Mouse (Mus musculus): Measurements from ENCODE around the gene Bhlha15. TPM values are rescaled to one million over a fixed set of nuclear protein-coding genes. Genes with fewer than 3 reads are reported as not detected.
A peak's percentile ranks its signal among the peaks of the same experiment; 100 is the strongest.

Gene Bhlha15
- polyA plus RNA-seq, 1 experiment from 2014 or later, result 0.79 TPM

- ATAC-seq (replicated peaks; ENCODE audit: insufficient number of reproducible peaks, low FRiP score, low TSS enrichment), result no peak
- Histone ChIP-seq H3K27ac (ENCODE audit: low read depth, low read length) (no peak overlapping the region), H3K9ac (ENCODE audit: low read depth, low read length) (no peak overlapping the region), H3K4me3 (ENCODE audit: low read depth, low read length) (no peak overlapping the region), H3K36me3 (ENCODE audit: control insufficient read depth, insufficient read depth, low read length) (peaks cover 5% of the 10 kb centered on the region), H3K4me2 (peak overlapping the region; percentile 41), H3K9me3 (replicated peaks; ENCODE audit: control insufficient read depth, low read length) (no peaks in the 10 kb centered on the region), H3K4me1 (ENCODE audit: control insufficient read depth, insufficient read depth, low read length) (peaks cover 12% of the 10 kb centered on the region), H3K27me3 (ENCODE audit: control insufficient read depth, insufficient read depth, low read length) (no peaks in the 10 kb centered on the region)
- WGBS (ENCODE audit: insufficient replicate concordance), result 24% methylated on average over 8 of the region's 8 CpGs
Observed at GRCm38 (mm10) chr5:144183248-144183559, 6.9 kb upstream of the Bhlha15 start.

DNA sequence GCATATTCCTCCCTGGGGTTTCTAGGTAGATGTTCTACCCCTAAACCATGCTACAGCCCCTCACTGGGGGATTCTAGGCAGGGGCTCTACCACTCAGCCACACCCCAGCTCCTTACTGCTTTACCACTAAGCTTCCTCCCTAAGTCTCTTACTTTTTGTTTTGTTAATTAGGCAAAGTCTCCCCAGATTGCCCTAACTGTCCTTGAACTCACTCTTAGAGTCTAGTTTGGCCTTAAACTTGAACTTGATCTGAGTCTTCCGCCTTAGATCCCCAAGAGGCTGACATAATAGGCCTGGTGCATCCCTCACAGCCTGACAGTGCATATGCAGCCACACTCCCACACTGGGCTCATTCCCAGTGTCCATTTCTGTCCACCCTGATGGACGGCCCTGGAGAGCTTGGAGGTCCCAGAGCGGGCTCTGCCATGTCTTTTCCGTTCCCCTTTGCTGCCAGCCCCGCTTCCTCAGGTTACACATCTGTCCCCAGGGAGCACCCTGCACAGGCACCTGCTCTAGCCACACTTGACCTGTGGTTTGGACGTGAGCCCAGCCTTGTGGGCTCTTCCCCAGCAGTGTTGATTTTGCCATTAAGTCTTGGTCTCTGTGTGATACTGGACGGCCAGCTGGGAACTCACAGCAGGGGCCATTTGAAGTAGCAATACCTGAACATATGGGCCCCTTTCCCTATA is 6.3 kb upstream of the Bhlha15 start:
- no peak overlapping the region for H3K4me2 ChIP-seq
- WGBS (ENCODE audit: insufficient replicate concordance), result 79% methylated on average over 7 of the region's 7 CpGs
- no peaks in the 10 kb centered on the region for H3K27me3 ChIP-seq (ENCODE audit: control insufficient read depth, insufficient read depth, low read length)
- H3K4me1 ChIP-seq (ENCODE audit: control insufficient read depth, insufficient read depth, low read length), result peaks cover 12% of the 10 kb centered on the region
- no peak overlapping the region for H3K4me3 ChIP-seq (ENCODE audit: low read depth, low read length)
- ATAC-seq (replicated peaks; ENCODE audit: insufficient number of reproducible peaks, low FRiP score, low TSS enrichment), result peak; percentile 16; the same call in 1 of the 2 replicates
- H3K36me3 ChIP-seq (ENCODE audit: control insufficient read depth, insufficient read depth, low read length), result peaks cover 5% of the 10 kb centered on the region
- H3K9ac ChIP-seq (ENCODE audit: low read depth, low read length), result no peak overlapping the region
- H3K27ac ChIP-seq (ENCODE audit: low read depth, low read length), result no peak overlapping the region
- no peaks in the 10 kb centered on the region for H3K9me3 ChIP-seq (replicated peaks; ENCODE audit: control insufficient read depth, low read length)

GRCm38 (mm10) chr5:144184350-144185045 is 5.6 kb upstream of the Bhlha15 start:
- Histone ChIP-seq H3K36me3 (ENCODE audit: control insufficient read depth, insufficient read depth, low read length) (peaks cover 5% of the 10 kb centered on the region), H3K9ac (ENCODE audit: low read depth, low read length) (0 out of 2 replicates have a peak overlapping the region, but pooled peaks have one; percentile 22), H3K27ac (ENCODE audit: low read depth, low read length) (no peak overlapping the region), H3K4me3 (ENCODE audit: low read depth, low read length) (no peak overlapping the region), H3K4me2 (no peak overlapping the region), H3K4me1 (ENCODE audit: control insufficient read depth, insufficient read depth, low read length) (peaks cover 17% of the 10 kb centered on the region), H3K9me3 (replicated peaks; ENCODE audit: control insufficient read depth, low read length) (no peaks in the 10 kb centered on the region), H3K27me3 (ENCODE audit: control insufficient read depth, insufficient read depth, low read length) (no peaks in the 10 kb centered on the region)
- WGBS (ENCODE audit: insufficient replicate concordance), result 89% methylated on average over 21 of the region's 21 CpGs
- no peak for ATAC-seq (replicated peaks; ENCODE audit: insufficient number of reproducible peaks, low FRiP score, low TSS enrichment)

DNA sequence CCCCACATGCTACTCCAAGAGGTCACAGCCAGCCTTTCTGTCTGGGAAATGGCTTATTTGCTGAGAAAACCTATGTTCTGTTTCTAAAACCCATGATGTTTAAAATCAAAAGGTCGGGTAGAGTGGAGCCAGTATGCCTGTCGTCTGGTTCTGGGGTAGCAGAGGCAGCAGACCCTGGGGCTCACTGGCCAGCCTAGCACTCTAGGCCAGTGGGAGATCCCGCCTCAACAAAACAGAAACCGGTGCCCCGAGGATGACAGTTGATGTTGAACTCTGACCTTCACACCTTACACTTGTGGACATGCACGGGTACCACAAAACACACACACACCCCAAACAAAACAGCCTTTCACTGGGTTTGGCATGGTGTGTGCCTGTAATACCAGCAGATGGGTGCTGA is 1.7 kb upstream of the Bhlha15 start:
- Histone ChIP-seq H3K36me3 (ENCODE audit: control insufficient read depth, insufficient read depth, low read length) (peaks cover 5% of the 10 kb centered on the region), H3K4me2 (no peak overlapping the region), H3K4me1 (ENCODE audit: control insufficient read depth, insufficient read depth, low read length) (peaks cover 24% of the 10 kb centered on the region), H3K9me3 (replicated peaks; ENCODE audit: control insufficient read depth, low read length) (no peaks in the 10 kb centered on the region), H3K27me3 (ENCODE audit: control insufficient read depth, insufficient read depth, low read length) (no peaks in the 10 kb centered on the region), H3K4me3 (ENCODE audit: low read depth, low read length) (no peak overlapping the region), H3K9ac (ENCODE audit: low read depth, low read length) (no peak overlapping the region), H3K27ac (ENCODE audit: low read depth, low read length) (no peak overlapping the region)
- 76% methylated on average over 6 of the region's 6 CpGs for WGBS (ENCODE audit: insufficient replicate concordance)
- ATAC-seq (replicated peaks; ENCODE audit: insufficient number of reproducible peaks, low FRiP score, low TSS enrichment), result no peak

DNA sequence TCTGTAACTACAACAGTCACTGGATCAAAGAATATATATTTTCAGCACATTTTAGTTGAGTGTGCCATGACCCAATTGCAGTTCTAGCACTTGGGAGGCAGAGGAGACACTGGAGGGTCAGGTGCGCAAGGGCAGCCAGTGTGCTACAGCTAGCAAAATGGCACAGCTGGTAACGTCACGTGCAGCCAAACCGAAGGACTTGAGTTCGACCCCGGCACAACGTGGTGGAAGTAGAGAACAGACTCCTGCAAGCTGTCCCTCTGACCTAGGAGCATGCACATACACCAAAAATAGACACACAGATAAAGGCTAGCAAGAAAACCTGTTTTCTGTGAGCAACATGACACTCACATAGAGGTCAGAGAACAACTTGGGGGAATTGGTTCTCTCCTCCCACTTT is 759 bp upstream of the Bhlha15 start:
- no peak overlapping the region for H3K9ac ChIP-seq (ENCODE audit: low read depth, low read length)
- H3K27me3 ChIP-seq (ENCODE audit: control insufficient read depth, insufficient read depth, low read length), result no peaks in the 10 kb centered on the region
- H3K4me1 ChIP-seq (ENCODE audit: control insufficient read depth, insufficient read depth, low read length), result peaks cover 23% of the 10 kb centered on the region
- WGBS (ENCODE audit: insufficient replicate concordance), result 52% methylated on average over 7 of the region's 7 CpGs
- ATAC-seq (replicated peaks; ENCODE audit: insufficient number of reproducible peaks, low FRiP score, low TSS enrichment), result no peak
- H3K4me2 ChIP-seq, result peak overlapping the region; percentile 69
- no peak overlapping the region for H3K27ac ChIP-seq (ENCODE audit: low read depth, low read length)
- peaks cover 5% of the 10 kb centered on the region for H3K36me3 ChIP-seq (ENCODE audit: control insufficient read depth, insufficient read depth, low read length)
- H3K4me3 ChIP-seq (ENCODE audit: low read depth, low read length), result no peak overlapping the region; the same call in 1 of the 2 replicates
- H3K9me3 ChIP-seq (replicated peaks; ENCODE audit: control insufficient read depth, low read length), result no peaks in the 10 kb centered on the region

- Histone ChIP-seq H3K4me1 (ENCODE audit: control insufficient read depth, insufficient read depth, low read length) (peaks cover 23% of the 10 kb centered on the region), H3K9ac (ENCODE audit: low read depth, low read length) (no peak overlapping the region; the same call in 1 of the 2 replicates), H3K4me2 (peak overlapping the region; percentile 69)
Observed at GRCm38 (mm10) chr5:144191026-144191425, 940 bp downstream of the Bhlha15 start.

DNA sequence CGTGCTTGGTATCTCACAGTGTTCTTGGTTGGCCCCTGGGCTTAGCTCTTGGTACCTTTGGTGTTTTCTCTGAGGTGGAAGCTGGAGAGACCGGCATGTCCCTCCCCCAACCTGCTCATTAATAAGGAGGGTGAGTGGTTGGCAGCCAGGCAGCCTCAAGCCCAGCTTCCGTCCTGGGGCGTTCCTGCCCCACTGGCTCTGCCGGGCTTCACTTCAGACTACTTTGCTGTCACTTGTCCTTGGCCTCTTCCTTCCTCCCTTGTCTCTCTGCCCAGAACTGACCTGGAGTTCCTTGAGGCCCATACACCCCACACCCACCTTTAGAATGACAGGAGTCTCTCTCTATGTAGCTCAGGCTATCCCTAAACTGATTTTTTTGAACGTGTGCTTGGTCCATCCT is 2.6 kb downstream of the Bhlha15 start:
- H3K27me3 ChIP-seq (ENCODE audit: control insufficient read depth, insufficient read depth, low read length), result no peaks in the 10 kb centered on the region
- H3K9me3 ChIP-seq (replicated peaks; ENCODE audit: control insufficient read depth, low read length), result no peaks in the 10 kb centered on the region
- H3K36me3 ChIP-seq (ENCODE audit: control insufficient read depth, insufficient read depth, low read length), result no peaks in the 10 kb centered on the region; the same call in 1 of the 2 replicates
- H3K9ac ChIP-seq (ENCODE audit: low read depth, low read length), result no peak overlapping the region
- 73% methylated on average over 6 of the region's 6 CpGs for WGBS (ENCODE audit: insufficient replicate concordance)
- H3K4me2 ChIP-seq, result no peak overlapping the region
- ATAC-seq (replicated peaks; ENCODE audit: insufficient number of reproducible peaks, low FRiP score, low TSS enrichment), result no peak
- peaks cover 23% of the 10 kb centered on the region for H3K4me1 ChIP-seq (ENCODE audit: control insufficient read depth, insufficient read depth, low read length)
- no peak overlapping the region for H3K4me3 ChIP-seq (ENCODE audit: low read depth, low read length)
- H3K27ac ChIP-seq (ENCODE audit: low read depth, low read length), result no peak overlapping the region

More at GRCm38 (mm10) chr5:144191026-144191425, 940 bp downstream of the Bhlha15 start:
- 39% methylated on average over 23 of the region's 23 CpGs for WGBS (ENCODE audit: insufficient replicate concordance)
- no peaks in the 10 kb centered on the region for H3K27me3 ChIP-seq (ENCODE audit: control insufficient read depth, insufficient read depth, low read length)
- H3K36me3 ChIP-seq (ENCODE audit: control insufficient read depth, insufficient read depth, low read length), result no peaks in the 10 kb centered on the region; the same call in 1 of the 2 replicates
- H3K27ac ChIP-seq (ENCODE audit: low read depth, low read length), result no peak overlapping the region
- H3K4me3 ChIP-seq (ENCODE audit: low read depth, low read length), result no peak overlapping the region
- ATAC-seq (replicated peaks; ENCODE audit: insufficient number of reproducible peaks, low FRiP score, low TSS enrichment), result no peak
- H3K9me3 ChIP-seq (replicated peaks; ENCODE audit: control insufficient read depth, low read length), result no peaks in the 10 kb centered on the region

DNA sequence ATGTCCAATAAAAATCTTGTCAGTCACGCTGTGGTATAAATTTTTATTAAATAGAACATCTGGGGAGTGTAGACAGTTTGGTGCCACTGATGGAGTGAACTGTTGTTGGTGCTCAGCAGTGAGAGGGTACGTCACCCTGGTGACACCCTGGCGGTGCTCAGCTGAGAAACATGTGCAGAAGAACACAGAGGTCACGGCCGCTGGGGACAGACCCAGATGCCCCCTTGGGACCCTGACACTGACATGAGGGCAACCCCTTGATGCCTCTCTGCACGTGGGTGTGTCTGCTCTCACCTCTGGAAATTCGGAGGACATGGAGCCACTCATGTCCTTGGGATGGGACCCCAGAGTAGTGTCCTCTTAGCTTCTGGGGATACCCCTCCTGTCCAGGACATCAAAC is 4.3 kb downstream of the Bhlha15 start:
- H3K4me1 ChIP-seq (ENCODE audit: control insufficient read depth, insufficient read depth, low read length), result peaks cover 19% of the 10 kb centered on the region
- 75% methylated on average over 7 of the region's 7 CpGs for WGBS (ENCODE audit: insufficient replicate concordance)

More for the DNA sequence above, 4.3 kb downstream of the Bhlha15 start:
- H3K9ac ChIP-seq (ENCODE audit: low read depth, low read length), result no peak overlapping the region
- no peak for ATAC-seq (replicated peaks; ENCODE audit: insufficient number of reproducible peaks, low FRiP score, low TSS enrichment)
- no peak overlapping the region for H3K4me2 ChIP-seq
- H3K4me3 ChIP-seq (ENCODE audit: low read depth, low read length), result no peak overlapping the region
- H3K36me3 ChIP-seq (ENCODE audit: control insufficient read depth, insufficient read depth, low read length), result no peaks in the 10 kb centered on the region
- no peak overlapping the region for H3K27ac ChIP-seq (ENCODE audit: low read depth, low read length)
- no peaks in the 10 kb centered on the region for H3K27me3 ChIP-seq (ENCODE audit: control insufficient read depth, insufficient read depth, low read length)
- no peaks in the 10 kb centered on the region for H3K9me3 ChIP-seq (replicated peaks; ENCODE audit: control insufficient read depth, low read length)

Data from heart, embryonic 11.5 days (tissue).